Mouse (Mus musculus): ENCODE measurements at regions not wholly inside any gene's neighbourhood (a gene's known extent, or its start where the extent isn't known, plus 50 kb on each side); places are given as distances from the start of the nearest gene placed in this dataset.

GRCm38 (mm10) chr9:115656994-115657713 is 252.1 kb upstream of the Gadl1 start:
- Histone ChIP-seq H3K4me3 (ENCODE audit: low read depth, low read length) (no peak overlapping the region), H3K27ac (ENCODE audit: low read depth, low read length) (no peak overlapping the region), H3K9ac (ENCODE audit: low read depth, low read length) (no peak overlapping the region), H3K27me3 (ENCODE audit: control insufficient read depth, insufficient read depth, low read length) (no peaks in the 10 kb centered on the region), H3K36me3 (ENCODE audit: control insufficient read depth, insufficient read depth, low read length) (no peaks in the 10 kb centered on the region), H3K4me2 (no peak overlapping the region), H3K4me1 (ENCODE audit: control insufficient read depth, insufficient read depth, low read length) (no peaks in the 10 kb centered on the region), H3K9me3 (replicated peaks; ENCODE audit: control insufficient read depth, low read length) (no peaks in the 10 kb centered on the region)
- WGBS (ENCODE audit: insufficient replicate concordance), result 28% methylated on average over 4 of the region's 4 CpGs
- no peak; the same call in 1 of the 2 replicates for ATAC-seq (replicated peaks; ENCODE audit: insufficient number of reproducible peaks, low FRiP score, low TSS enrichment)

GRCm38 (mm10) chr9:115658477-115658876 is 250.8 kb upstream of the Gadl1 start:
- Histone ChIP-seq H3K9ac (ENCODE audit: low read depth, low read length) (no peak overlapping the region), H3K4me2 (no peak overlapping the region), H3K27me3 (ENCODE audit: control insufficient read depth, insufficient read depth, low read length) (no peaks in the 10 kb centered on the region), H3K9me3 (replicated peaks; ENCODE audit: control insufficient read depth, low read length) (no peaks in the 10 kb centered on the region), H3K4me3 (ENCODE audit: low read depth, low read length) (no peak overlapping the region), H3K36me3 (ENCODE audit: control insufficient read depth, insufficient read depth, low read length) (no peaks in the 10 kb centered on the region), H3K4me1 (ENCODE audit: control insufficient read depth, insufficient read depth, low read length) (no peaks in the 10 kb centered on the region), H3K27ac (ENCODE audit: low read depth, low read length) (no peak overlapping the region)
- no peak for ATAC-seq (replicated peaks; ENCODE audit: insufficient number of reproducible peaks, low FRiP score, low TSS enrichment)
- WGBS (ENCODE audit: insufficient replicate concordance), result 82% methylated on average over 5 of the region's 5 CpGs

- H3K4me1 ChIP-seq (ENCODE audit: control insufficient read depth, insufficient read depth, low read length), result no peaks in the 10 kb centered on the region
- WGBS (ENCODE audit: insufficient replicate concordance), result 64% methylated on average over 1 of the region's 1 CpGs
- no peak overlapping the region for H3K27ac ChIP-seq (ENCODE audit: low read depth, low read length)
- no peak overlapping the region for H3K4me3 ChIP-seq (ENCODE audit: low read depth, low read length)
- H3K36me3 ChIP-seq (ENCODE audit: control insufficient read depth, insufficient read depth, low read length), result no peaks in the 10 kb centered on the region
- no peaks in the 10 kb centered on the region for H3K27me3 ChIP-seq (ENCODE audit: control insufficient read depth, insufficient read depth, low read length)
- no peak overlapping the region for H3K4me2 ChIP-seq
- no peaks in the 10 kb centered on the region for H3K9me3 ChIP-seq (replicated peaks; ENCODE audit: control insufficient read depth, low read length)
- no peak for ATAC-seq (replicated peaks; ENCODE audit: insufficient number of reproducible peaks, low FRiP score, low TSS enrichment)
- no peak overlapping the region for H3K9ac ChIP-seq (ENCODE audit: low read depth, low read length)
Measured at GRCm38 (mm10) chr9:115660371-115660770, 248.9 kb upstream of the Gadl1 start.

GRCm38 (mm10) chr9:115661834-115662425 is 247.3 kb upstream of the Gadl1 start:
- Histone ChIP-seq H3K27ac (ENCODE audit: low read depth, low read length) (no peak overlapping the region), H3K9me3 (replicated peaks; ENCODE audit: control insufficient read depth, low read length) (no peaks in the 10 kb centered on the region), H3K9ac (ENCODE audit: low read depth, low read length) (no peak overlapping the region), H3K36me3 (ENCODE audit: control insufficient read depth, insufficient read depth, low read length) (no peaks in the 10 kb centered on the region), H3K4me1 (ENCODE audit: control insufficient read depth, insufficient read depth, low read length) (peaks cover 3% of the 10 kb centered on the region; the same call in 1 of the 2 replicates), H3K4me3 (ENCODE audit: low read depth, low read length) (no peak overlapping the region), H3K4me2 (no peak overlapping the region), H3K27me3 (ENCODE audit: control insufficient read depth, insufficient read depth, low read length) (no peaks in the 10 kb centered on the region)
- 76% methylated on average over 5 of the region's 5 CpGs for WGBS (ENCODE audit: insufficient replicate concordance)
- ATAC-seq (replicated peaks; ENCODE audit: insufficient number of reproducible peaks, low FRiP score, low TSS enrichment), result no peak

GRCm38 (mm10) chr9:115665337-115666004 is 243.8 kb upstream of the Gadl1 start:
- 52% methylated on average over 5 of the region's 5 CpGs for WGBS (ENCODE audit: insufficient replicate concordance)
- H3K4me3 ChIP-seq (ENCODE audit: low read depth, low read length), result no peak overlapping the region
- peak; percentile 39; the same call in 1 of the 2 replicates for ATAC-seq (replicated peaks; ENCODE audit: insufficient number of reproducible peaks, low FRiP score, low TSS enrichment)

GRCm38 (mm10) chr9:115666530-115666929 is 242.7 kb upstream of the Gadl1 start:
- H3K27ac ChIP-seq (ENCODE audit: low read depth, low read length), result peak overlapping the region; percentile 66; the same call in 1 of the 2 replicates
- no peaks in the 10 kb centered on the region for H3K9me3 ChIP-seq (replicated peaks; ENCODE audit: control insufficient read depth, low read length)
- no peaks in the 10 kb centered on the region for H3K36me3 ChIP-seq (ENCODE audit: control insufficient read depth, insufficient read depth, low read length)
- H3K9ac ChIP-seq (ENCODE audit: low read depth, low read length), result no peak overlapping the region
- no peak overlapping the region for H3K4me2 ChIP-seq
- H3K27me3 ChIP-seq (ENCODE audit: control insufficient read depth, insufficient read depth, low read length), result no peaks in the 10 kb centered on the region
- no peak overlapping the region for H3K4me3 ChIP-seq (ENCODE audit: low read depth, low read length)
- WGBS (ENCODE audit: insufficient replicate concordance), result 73% methylated on average over 3 of the region's 3 CpGs
- ATAC-seq (replicated peaks; ENCODE audit: insufficient number of reproducible peaks, low FRiP score, low TSS enrichment), result no peak
- H3K4me1 ChIP-seq (ENCODE audit: control insufficient read depth, insufficient read depth, low read length), result peaks cover 3% of the 10 kb centered on the region; the same call in 1 of the 2 replicates

More at GRCm38 (mm10) chr9:115665337-115666004, 243.8 kb upstream of the Gadl1 start:
- Histone ChIP-seq H3K9me3 (replicated peaks; ENCODE audit: control insufficient read depth, low read length) (no peaks in the 10 kb centered on the region), H3K36me3 (ENCODE audit: control insufficient read depth, insufficient read depth, low read length) (no peaks in the 10 kb centered on the region), H3K27ac (ENCODE audit: low read depth, low read length) (peak overlapping the region; percentile 66), H3K27me3 (ENCODE audit: control insufficient read depth, insufficient read depth, low read length) (no peaks in the 10 kb centered on the region), H3K9ac (ENCODE audit: low read depth, low read length) (no peak overlapping the region), H3K4me2 (no peak overlapping the region), H3K4me1 (ENCODE audit: control insufficient read depth, insufficient read depth, low read length) (peaks cover 3% of the 10 kb centered on the region; the same call in 1 of the 2 replicates)

- H3K9ac ChIP-seq (ENCODE audit: low read depth, low read length), result no peak overlapping the region
- no peak overlapping the region for H3K4me2 ChIP-seq
- H3K36me3 ChIP-seq (ENCODE audit: control insufficient read depth, insufficient read depth, low read length), result no peaks in the 10 kb centered on the region
- peaks cover 11% of the 10 kb centered on the region for H3K4me1 ChIP-seq (ENCODE audit: control insufficient read depth, insufficient read depth, low read length)
- no peak for ATAC-seq (replicated peaks; ENCODE audit: insufficient number of reproducible peaks, low FRiP score, low TSS enrichment)
- H3K4me3 ChIP-seq (ENCODE audit: low read depth, low read length), result no peak overlapping the region
- whole genome bisulfite sequencing (ENCODE audit: insufficient replicate concordance), result 44% methylated on average over 9 of the region's 9 CpGs
- no peaks in the 10 kb centered on the region for H3K9me3 ChIP-seq (replicated peaks; ENCODE audit: control insufficient read depth, low read length)
- H3K27ac ChIP-seq (ENCODE audit: low read depth, low read length), result peak overlapping the region; percentile 57; the same call in 1 of the 2 replicates
- H3K27me3 ChIP-seq (ENCODE audit: control insufficient read depth, insufficient read depth, low read length), result no peaks in the 10 kb centered on the region
Measured at GRCm38 (mm10) chr9:115680703-115681576, 228.3 kb upstream of the Gadl1 start.

GRCm38 (mm10) chr9:115681841-115682240 is 227.4 kb upstream of the Gadl1 start:
- Histone ChIP-seq H3K27me3 (ENCODE audit: control insufficient read depth, insufficient read depth, low read length) (no peaks in the 10 kb centered on the region), H3K4me1 (ENCODE audit: control insufficient read depth, insufficient read depth, low read length) (peaks cover 11% of the 10 kb centered on the region), H3K4me2 (no peak overlapping the region), H3K9me3 (replicated peaks; ENCODE audit: control insufficient read depth, low read length) (no peaks in the 10 kb centered on the region), H3K9ac (ENCODE audit: low read depth, low read length) (no peak overlapping the region), H3K27ac (ENCODE audit: low read depth, low read length) (peak overlapping the region; percentile 57; the same call in 1 of the 2 replicates), H3K36me3 (ENCODE audit: control insufficient read depth, insufficient read depth, low read length) (no peaks in the 10 kb centered on the region), H3K4me3 (ENCODE audit: low read depth, low read length) (no peak overlapping the region)
- ATAC-seq (replicated peaks; ENCODE audit: insufficient number of reproducible peaks, low FRiP score, low TSS enrichment), result no peak
- WGBS (ENCODE audit: insufficient replicate concordance), result 75% methylated on average over 9 of the region's 9 CpGs

All from heart, embryonic 11.5 days (tissue).